31 mouse cellular contexts compared by ENCODE assay signal in genomic region chr15:78674912-78675412, GRCm38 (mm10). TPM values are rescaled to one million over a fixed set of nuclear protein-coding genes. Genes with fewer than 3 reads are reported as not detected.
DNase-seq lines count a peak whose midpoint lies in the region; ATAC-seq lines count a peak whose summit lies in the region.
"Had no signal": no experiment of that assay in that cellular context is flagged by ENCODE, and none has a peak within 500 bp of the region (broad histone marks: within the 10 kb centered on the region; RNA-seq: fewer than 3 reads in every experiment).

No protein-coding gene starts in this region.

- ATAC-seq in hindbrain, embryonic 16.5 days, result no peak
- ATAC-seq in megakaryocyte, adult 5-6 weeks (ENCODE audit: poor library complexity, severe bottlenecking), result no peak
- ATAC-seq in forebrain, embryonic 16.5 days, result peak; percentile 45
- no peak for ATAC-seq in inflammation-experienced regulatory T-cells, adult 6 months
- ATAC-seq: intestine, embryonic 15.5 days; liver, embryonic 12.5 days; liver, postnatal 0 days; lung, postnatal 0 days; midbrain, embryonic 15.5 days had no signal

- H3K27me3 ChIP-seq in hindbrain, embryonic 10.5 days (ENCODE audit: insufficient read depth, poor library complexity, severe bottlenecking), result peaks cover 77% of the 10 kb centered on the region
- 0 out of 2 replicates have a peak, but pooled peaks cover 2% of the 10 kb centered on the region for H3K27me3 ChIP-seq in hindbrain, embryonic 16.5 days (replicated peaks; ENCODE audit: control insufficient read depth, insufficient read depth, low read length)
- H3K27me3 ChIP-seq in megakaryocyte, embryonic 14.5 days (replicated peaks), result peaks cover 97% of the 10 kb centered on the region
- H3K27me3 ChIP-seq in forebrain, embryonic 16.5 days (replicated peaks; ENCODE audit: control insufficient read depth, insufficient read depth, low read length), result peaks cover 12% of the 10 kb centered on the region

- WGBS in hindbrain, embryonic 10.5 days, result 65% methylated on average over 6 of the region's 6 CpGs
- 48% methylated on average over 6 of the region's 6 CpGs for WGBS in hindbrain, embryonic 16.5 days
- WGBS in forebrain, embryonic 16.5 days, result 31% methylated on average over 6 of the region's 6 CpGs

- H3K36me3 ChIP-seq in hindbrain, embryonic 10.5 days, result no peaks in the 10 kb centered on the region
- peaks cover 11% of the 10 kb centered on the region for H3K36me3 ChIP-seq in hindbrain, embryonic 16.5 days (ENCODE audit: control insufficient read depth, insufficient read depth, low read length)
- H3K36me3 ChIP-seq in megakaryocyte, embryonic 14.5 days (replicated peaks; ENCODE audit: low read length), result no peaks in the 10 kb centered on the region
- H3K36me3 ChIP-seq in forebrain, embryonic 16.5 days (ENCODE audit: control insufficient read depth, insufficient read depth), result no peaks in the 10 kb centered on the region; the same call in 1 of the 2 replicates
- H3K36me3 ChIP-seq: heart, embryonic 12.5 days; intestine, embryonic 15.5 days; liver, embryonic 12.5 days; midbrain, embryonic 10.5 days had no signal

- no peak overlapping the region for H3K4me2 ChIP-seq in hindbrain, embryonic 16.5 days (ENCODE audit: low read length)
- no peak overlapping the region for H3K4me2 ChIP-seq in forebrain, embryonic 16.5 days (ENCODE audit: low read length)
- H3K4me2 ChIP-seq: heart, embryonic 12.5 days; hindbrain, embryonic 15.5 days; intestine, embryonic 15.5 days; liver, embryonic 12.5 days; midbrain, embryonic 15.5 days; neural tube, embryonic 15.5 days had no signal

- H3K27ac ChIP-seq in hindbrain, embryonic 10.5 days, result peak overlapping the region; percentile 45; the same call in 1 of the 2 replicates
- H3K27ac ChIP-seq in hindbrain, embryonic 16.5 days (ENCODE audit: low read depth, low read length), result no peak overlapping the region
- peak overlapping the region; percentile 74 for H3K27ac ChIP-seq in forebrain, embryonic 16.5 days (ENCODE audit: low read length)
- H3K27ac ChIP-seq: gastrocnemius, adult 2 months; hindbrain, embryonic 15.5 days; intestine, embryonic 15.5 days; liver, embryonic 12.5 days; macrophage; midbrain, embryonic 15.5 days; neural tube, embryonic 15.5 days had no signal

- no peak overlapping the region for H3K4me3 ChIP-seq in hindbrain, embryonic 10.5 days
- H3K4me3 ChIP-seq in hindbrain, embryonic 16.5 days (ENCODE audit: low read length), result no peak overlapping the region
- peak overlapping the region; percentile 33 for H3K4me3 ChIP-seq in megakaryocyte, embryonic 14.5 days (replicated peaks)
- H3K4me3 ChIP-seq in forebrain, embryonic 16.5 days (replicated peaks; ENCODE audit: low read length), result no peak overlapping the region
- H3K4me3 ChIP-seq: gastrocnemius, adult 2 months; heart, embryonic 12.5 days; hindbrain, embryonic 15.5 days; intestine, embryonic 15.5 days; liver, embryonic 12.5 days; midbrain, embryonic 10.5 days; midbrain, embryonic 15.5 days; neural tube, embryonic 15.5 days had no signal

- H3K4me1 ChIP-seq in hindbrain, embryonic 10.5 days (replicated peaks), result peaks cover 79% of the 10 kb centered on the region
- peaks cover 16% of the 10 kb centered on the region for H3K4me1 ChIP-seq in hindbrain, embryonic 16.5 days (ENCODE audit: control insufficient read depth, insufficient read depth, low read depth, low read length)
- H3K4me1 ChIP-seq in megakaryocyte, embryonic 14.5 days, result peaks cover 12% of the 10 kb centered on the region
- peaks cover 30% of the 10 kb centered on the region for H3K4me1 ChIP-seq in forebrain, embryonic 16.5 days (replicated peaks; ENCODE audit: control insufficient read depth, insufficient read depth, low read length)
- H3K4me1 ChIP-seq: intestine, embryonic 15.5 days; liver, embryonic 12.5 days had no signal

- DNase-seq in hindbrain, embryonic 10.5 days (ENCODE audit: low spot score), result no peak
- DNase-seq: adrenal gland, postnatal 25 days; B cell, adult 2 months; cerebellum, adult 2 months; cerebellum, postnatal 25 days; gastrocnemius, postnatal 36 days; heart, adult 18-20 months; heart, postnatal 10 days; kidney, adult 2 months; kidney, postnatal 4 days; left cerebral cortex, postnatal 4 days; liver, postnatal 0 days; spleen, adult 18-20 months; thymus, adult 2 months; thymus, postnatal 36 days had no signal

- H3K9ac ChIP-seq in hindbrain, embryonic 16.5 days (ENCODE audit: low read depth, low read length), result no peak overlapping the region
- H3K9ac ChIP-seq in forebrain, embryonic 16.5 days (replicated peaks; ENCODE audit: low read depth, low read length), result 0 out of 2 replicates have a peak overlapping the region, but pooled peaks have one; percentile 1
- H3K9ac ChIP-seq: heart, embryonic 12.5 days; hindbrain, embryonic 15.5 days; intestine, embryonic 15.5 days; liver, embryonic 12.5 days; liver, postnatal 0 days; midbrain, embryonic 15.5 days; neural tube, embryonic 15.5 days had no signal

- H3K9me3 ChIP-seq in hindbrain, embryonic 10.5 days, result no peaks in the 10 kb centered on the region
- no peaks in the 10 kb centered on the region for H3K9me3 ChIP-seq in hindbrain, embryonic 16.5 days (ENCODE audit: control insufficient read depth, low read length)
- H3K9me3 ChIP-seq in megakaryocyte, embryonic 14.5 days, result no peaks in the 10 kb centered on the region
- H3K9me3 ChIP-seq in forebrain, embryonic 16.5 days (ENCODE audit: control insufficient read depth, low read length), result no peaks in the 10 kb centered on the region
- H3K9me3 ChIP-seq: heart, embryonic 12.5 days; hindbrain, embryonic 15.5 days; intestine, embryonic 15.5 days; liver, embryonic 12.5 days; midbrain, embryonic 10.5 days; midbrain, embryonic 15.5 days; neural tube, embryonic 15.5 days had no signal

RNA-seq across cellular contexts. Expression of gene Elfn2, which starts 43.6 kb away (rescaled TPM):
- 0.24 and 0.39 TPM in 2 replicates for polyA plus RNA-seq in hindbrain, embryonic 10.5 days (2016; fragmentation: Nextera tagmentation; extraction: Ambion mirVana)
- polyA plus RNA-seq in hindbrain, embryonic 16.5 days (2015; fragmentation: Nextera tagmentation; extraction: Ambion mirVana), result 11.6 and 13.3 TPM in 2 replicates
- 0.26 and 0.28 TPM in 2 replicates for polyA plus RNA-seq in megakaryocyte, embryonic 14.5 days (2012; ENCODE audit: insufficient read depth, low replicate concordance)
- 0.02 TPM in 1 of 2 replicates, not detected in the other for total RNA-seq in megakaryocyte, adult 5-6 weeks (2015)
- total RNA-seq in megakaryocyte, adult 5-6 weeks (2017), result not detected in 2 replicates
- polyA plus RNA-seq in forebrain, embryonic 16.5 days (2015; fragmentation: Nextera tagmentation; extraction: Ambion mirVana), result 6.4 and 8.2 TPM in 2 replicates
- polyA plus RNA-seq in inflammation-experienced regulatory T-cells, adult 6 months (2017; shearing (Covaris generic)), result under 1 TPM in 1 of 3 experiments, not detected in 2; 0.05 TPM
- polyA plus RNA-seq: embryonic facial prominence, embryonic 11.5 days; heart, embryonic 12.5 days; liver, embryonic 12.5 days; liver, postnatal 0 days; macrophage had no signal
